Mouse (Mus musculus) hematopoietic stem cell, adult 5-6 weeks (primary cell): ENCODE results near the gene Usp33. TPM values are rescaled to one million over a fixed set of nuclear protein-coding genes. Genes with fewer than 3 reads are reported as not detected.
"Not testable (repeated sequence)": the region's sequence is repeated elsewhere in the genome, so short reads cannot be mapped to it uniquely, and the experiment has no call there.

ENCODE experiments used
- ATAC-seq, 2 experiments: fragments of 125-278 bp in 1 of 2; replicated peaks in 1 of 2; 2 replicates each; pipeline ENCODE4 v1.8.0; 2016 to 2017; ENCODE audit warnings: inconsistent platforms in 2 of 2, mild to moderate bottlenecking in 2 of 2, moderate number of reproducible peaks in 2 of 2, low read depth in 1 of 2, moderate TSS enrichment in 1 of 2; ENCODE audit not compliant: low FRiP score in 2 of 2, poor library complexity in 2 of 2, severe bottlenecking in 2 of 2, insufficient read depth in 1 of 2, low TSS enrichment in 1 of 2
- total RNA-seq: library from RNA; stranded (forward); fragments of 172-1452, 232-1000 nt; gene quantifications from 2 replicates; pipeline ENCODE4 v1.2.3, GENCODE M21; 2017

Usp33 gene
- 58.0 and 72.5 TPM in 2 replicates for total RNA-seq

DNA sequence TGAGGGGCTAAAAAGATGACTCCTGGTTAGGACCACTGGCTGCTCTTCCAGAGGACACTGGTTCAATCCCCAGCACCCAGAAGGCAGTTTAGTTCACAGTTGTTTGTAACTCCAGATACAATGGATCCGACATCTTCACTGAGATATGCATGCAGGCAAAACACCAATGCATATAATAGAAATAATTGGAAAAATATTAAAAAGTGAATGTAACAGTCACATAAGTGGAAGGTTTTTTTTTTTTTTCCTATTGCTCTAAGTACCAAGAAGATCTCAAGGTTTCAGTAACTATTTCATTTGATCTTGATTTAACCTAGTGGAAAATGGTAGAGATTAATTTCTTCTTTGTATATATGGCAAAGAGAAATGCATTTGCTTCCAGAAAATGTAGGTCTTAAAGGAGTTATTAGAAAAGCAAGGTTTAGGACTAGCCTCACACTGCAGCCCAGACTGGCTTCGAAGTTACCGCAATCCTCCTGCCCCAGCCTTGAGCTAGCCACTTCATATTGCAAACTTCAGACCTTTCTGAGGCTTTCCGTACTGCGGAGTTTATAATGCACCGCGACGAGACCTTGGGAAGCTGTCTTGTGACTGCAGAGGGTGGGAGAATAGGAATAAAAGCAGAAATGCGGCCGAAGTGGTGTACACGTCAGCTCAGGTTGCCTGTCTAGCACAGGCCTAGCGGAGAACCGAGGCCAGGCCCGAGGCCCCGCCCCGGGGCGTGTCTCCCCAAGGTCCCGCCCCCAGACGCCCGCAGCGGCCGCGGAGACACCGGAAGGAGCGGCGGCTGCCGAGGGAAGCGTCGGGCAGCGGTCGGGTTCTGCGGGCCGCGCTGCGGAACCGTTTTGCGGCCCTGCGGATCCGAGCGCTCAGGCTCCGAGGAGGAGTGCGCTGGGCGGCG is at the start of gene Usp33:
TSS of gene Usp33 (plus strand) at position 747 of the 901 bp plus-strand sequence.
- ATAC-seq: peak; percentile 93 to 95

DNA sequence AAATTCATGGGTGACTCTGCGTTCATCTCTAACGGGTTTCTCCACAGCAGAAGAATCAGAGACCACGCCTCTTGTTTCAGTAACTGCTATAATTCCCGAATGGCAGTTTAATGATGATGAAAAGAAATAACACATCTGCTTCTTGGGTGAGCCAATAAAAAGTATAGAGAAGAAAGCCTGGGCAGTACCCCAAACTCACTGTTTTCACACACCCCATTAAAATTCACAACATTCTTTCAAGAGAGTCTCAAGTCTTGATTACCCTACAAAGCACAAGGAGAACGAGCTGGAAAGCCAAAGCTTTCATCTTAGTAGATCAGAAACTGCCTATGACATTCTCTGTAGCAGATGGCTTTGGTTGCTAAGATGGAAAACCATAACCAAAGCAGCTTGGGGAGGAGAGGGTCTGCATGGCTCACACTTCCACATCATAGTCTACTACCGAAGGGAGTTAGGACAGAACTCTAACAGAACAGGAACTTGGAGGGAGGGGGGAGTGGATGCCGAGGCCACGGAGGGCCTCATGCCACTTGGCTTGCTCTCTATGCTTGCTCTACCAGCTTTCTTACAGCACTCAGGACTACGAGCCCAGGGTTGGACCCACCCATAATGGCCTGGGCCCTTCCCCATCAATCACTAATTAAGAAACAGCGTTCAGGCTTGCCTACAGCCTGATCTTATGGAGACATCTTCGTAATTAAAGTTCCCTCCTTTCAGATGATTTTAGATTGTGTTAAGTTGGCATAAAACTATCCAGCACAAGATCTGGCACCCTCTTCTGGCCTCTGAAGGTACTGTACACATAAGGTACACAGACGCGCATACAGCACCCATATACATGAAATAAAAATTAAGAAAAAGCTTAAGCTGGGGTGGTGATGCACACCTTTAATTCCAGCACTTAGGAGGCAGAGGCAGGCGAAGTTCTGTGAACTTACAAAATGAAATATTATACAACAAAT is 45.6 kb upstream of the Usp33 start:
- ATAC-seq: no peak

DNA sequence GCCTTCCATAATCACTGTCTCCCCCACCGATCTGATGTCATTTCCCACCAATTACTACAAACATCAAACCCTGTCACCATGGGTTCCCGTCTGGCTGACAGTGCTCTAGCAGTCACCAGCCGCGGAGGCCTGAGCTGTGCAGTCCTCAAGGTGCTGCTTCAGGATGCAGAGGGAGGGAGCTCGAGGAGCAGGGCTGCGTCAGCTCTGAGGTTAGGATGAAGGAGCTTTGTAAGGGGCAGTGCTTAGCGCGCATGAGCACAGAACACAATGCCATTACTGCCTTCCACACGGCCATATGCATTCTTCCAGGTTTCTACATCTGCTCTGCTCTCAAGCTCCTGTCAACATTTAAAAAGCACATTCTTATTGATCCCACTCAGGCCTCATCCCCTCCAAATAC is 43.3 kb upstream of the Usp33 start:
- ATAC-seq: no peak; a peak in 1 of 4 replicates

DNA sequence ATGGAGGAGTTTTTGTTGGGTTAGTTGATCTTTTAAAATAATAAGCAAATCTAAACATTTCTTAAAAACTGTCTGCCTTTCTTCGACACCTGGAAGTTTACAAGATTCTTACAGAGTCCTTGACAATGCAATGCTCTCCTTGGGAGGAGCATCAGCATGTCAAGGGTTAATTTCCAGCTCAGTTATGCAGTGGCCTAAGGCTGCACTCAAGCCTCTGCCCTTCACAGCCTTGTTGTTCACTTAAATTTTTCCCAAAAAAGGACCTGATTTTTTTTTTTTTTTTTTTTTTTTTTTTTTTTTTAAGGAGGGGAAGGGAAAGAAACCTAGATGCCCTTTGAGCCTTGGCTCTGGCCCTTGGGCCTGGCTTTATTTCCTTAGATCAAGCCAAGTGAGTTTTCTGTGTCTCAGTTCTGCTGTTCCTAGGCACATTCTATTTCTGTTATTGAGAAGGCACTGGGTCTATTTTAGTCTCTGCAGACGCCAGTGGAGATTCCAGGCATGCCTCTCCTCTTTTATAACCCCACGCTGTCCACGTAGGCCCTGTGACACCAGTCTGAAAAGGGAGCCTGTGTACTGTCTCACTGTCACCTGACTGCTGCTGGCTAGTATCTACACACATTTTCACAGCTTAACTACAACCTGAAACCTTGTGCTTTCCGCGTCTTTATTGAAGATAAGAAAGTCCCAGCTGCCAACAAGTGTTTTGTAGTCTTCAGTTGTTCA is 42.0 kb upstream of the Usp33 start:
- ATAC-seq: no peak

DNA sequence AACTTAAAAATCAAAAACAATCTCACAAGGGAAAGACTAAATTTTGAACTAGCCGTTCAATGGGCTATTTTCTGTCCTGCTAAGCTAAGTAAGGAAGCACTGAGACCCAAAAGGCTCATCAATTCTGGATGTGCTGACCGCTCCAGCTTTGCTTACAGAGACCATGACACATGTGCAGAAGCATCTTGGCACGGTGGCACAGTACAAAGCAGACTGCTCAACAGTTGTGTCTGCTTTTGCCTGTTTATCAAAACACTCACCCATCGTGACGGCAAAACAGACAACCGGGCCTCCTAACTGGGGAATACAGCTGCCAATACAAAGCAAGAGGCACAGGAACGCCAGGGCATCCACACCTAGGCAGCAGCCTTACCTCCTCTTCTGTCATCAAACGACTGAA is 41.2 kb upstream of the Usp33 start:
- ATAC-seq: no peak

DNA sequence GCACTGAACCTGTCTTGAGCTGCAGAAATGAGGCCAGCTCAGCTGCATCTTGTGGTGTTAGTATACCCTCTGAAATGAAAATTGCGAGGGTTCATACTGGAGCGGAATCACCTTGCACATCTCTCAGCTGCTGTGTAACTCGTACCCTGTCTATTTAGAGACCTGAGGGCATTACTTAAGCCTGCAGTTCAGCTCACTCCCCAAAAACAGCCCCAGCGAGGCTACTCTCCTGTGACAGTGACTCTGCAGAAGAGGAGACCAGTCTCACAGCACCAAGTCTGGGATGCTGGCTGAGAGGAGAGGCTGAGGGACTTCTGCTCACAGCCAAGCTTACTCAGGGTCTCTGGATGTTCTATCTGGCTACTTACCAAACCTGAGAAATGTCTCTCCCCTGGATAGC is 40.3 kb upstream of the Usp33 start:
- ATAC-seq: no peak

DNA sequence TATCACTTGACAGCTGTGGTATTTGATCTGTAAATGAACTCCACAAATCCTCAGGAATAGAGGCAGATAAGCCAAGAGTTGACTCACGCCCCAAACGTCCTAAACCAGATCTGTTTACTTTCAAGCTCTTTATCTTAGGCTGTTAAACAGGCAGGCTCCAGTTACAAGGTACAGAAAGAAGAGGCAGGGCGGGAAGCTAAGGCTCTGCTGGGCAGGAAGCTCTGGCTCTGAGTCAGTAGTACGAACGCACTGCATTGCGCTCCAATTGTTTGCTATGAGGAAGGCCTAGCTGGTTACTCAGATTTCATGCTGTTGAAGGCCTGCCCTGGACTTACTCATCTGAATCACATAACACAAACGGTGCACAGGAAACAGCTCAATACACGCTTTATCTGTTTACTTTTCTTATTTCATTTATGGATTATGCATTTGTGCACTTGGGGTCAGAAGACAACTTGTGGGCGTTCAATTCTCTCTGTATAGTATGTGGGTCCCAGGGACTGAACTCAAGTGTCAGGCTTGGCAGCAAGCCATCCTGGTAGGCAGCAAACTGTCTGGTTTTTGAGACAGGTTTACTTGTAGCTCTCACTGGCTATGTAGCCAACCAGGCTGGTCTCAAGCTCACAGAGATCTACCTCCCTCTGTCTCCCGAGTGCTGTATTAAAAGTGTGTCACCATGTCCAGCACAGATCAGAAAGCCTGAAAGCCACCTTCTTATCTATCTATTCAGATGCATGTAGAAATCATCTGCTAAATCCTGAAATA is 37.6 kb upstream of the Usp33 start:
- no peak for ATAC-seq

DNA sequence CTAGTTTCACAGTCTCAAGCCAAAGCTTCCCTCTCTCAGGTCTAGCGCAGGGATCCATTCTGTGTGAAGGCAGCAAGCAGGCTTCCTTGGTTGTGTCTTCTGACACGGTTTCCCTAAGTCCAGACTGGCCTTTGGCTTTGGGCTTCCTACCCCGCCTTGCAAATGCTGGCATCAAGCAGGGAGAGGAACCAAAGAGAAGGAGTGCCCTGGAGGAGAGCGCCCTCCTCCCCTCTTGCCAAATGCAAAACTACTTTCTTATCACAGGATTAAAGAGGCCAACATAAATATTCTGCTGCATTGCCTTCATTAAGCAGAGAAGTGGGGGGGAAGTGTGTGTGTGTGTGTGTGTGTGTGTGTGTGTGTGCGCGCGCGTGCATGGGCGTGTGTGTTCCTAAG is 37.0 kb upstream of the Usp33 start:
- no peak for ATAC-seq

DNA sequence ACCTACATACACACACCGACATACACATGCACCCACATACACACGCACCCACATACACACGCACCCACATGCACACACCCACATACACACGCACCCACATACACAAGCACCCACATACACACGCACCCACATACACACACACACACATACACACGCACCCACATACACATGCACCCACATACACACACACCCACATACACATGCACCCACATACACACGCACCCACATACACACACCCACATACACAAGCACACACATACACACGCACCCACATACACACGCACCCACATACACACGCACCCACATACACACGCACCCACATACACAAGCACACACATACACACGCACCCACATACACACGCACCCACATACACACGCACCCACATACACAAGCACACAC is 31.6 kb upstream of the Usp33 start:
- ATAC-seq: not testable (repeated sequence)

DNA sequence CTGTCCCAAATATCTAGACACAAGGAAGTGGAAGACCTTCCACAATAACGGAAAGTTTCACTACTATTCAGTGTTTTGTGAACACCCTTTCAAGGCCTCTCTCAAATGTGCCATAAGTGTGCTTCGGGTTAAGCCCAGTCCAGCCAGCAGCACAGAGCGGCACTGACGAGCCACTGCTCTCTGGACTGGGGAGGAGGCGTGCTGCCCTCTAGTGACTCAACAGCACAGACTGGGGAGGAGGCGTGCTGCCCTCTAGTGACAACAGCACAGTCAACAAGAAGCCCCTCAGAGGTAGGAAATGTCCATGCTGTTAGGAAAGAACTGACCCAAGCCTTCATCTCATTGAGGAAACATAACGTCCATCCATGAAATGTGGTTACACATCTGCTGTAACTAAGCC is 30.7 kb upstream of the Usp33 start:
- peak; percentile 98 to 100 for ATAC-seq

DNA sequence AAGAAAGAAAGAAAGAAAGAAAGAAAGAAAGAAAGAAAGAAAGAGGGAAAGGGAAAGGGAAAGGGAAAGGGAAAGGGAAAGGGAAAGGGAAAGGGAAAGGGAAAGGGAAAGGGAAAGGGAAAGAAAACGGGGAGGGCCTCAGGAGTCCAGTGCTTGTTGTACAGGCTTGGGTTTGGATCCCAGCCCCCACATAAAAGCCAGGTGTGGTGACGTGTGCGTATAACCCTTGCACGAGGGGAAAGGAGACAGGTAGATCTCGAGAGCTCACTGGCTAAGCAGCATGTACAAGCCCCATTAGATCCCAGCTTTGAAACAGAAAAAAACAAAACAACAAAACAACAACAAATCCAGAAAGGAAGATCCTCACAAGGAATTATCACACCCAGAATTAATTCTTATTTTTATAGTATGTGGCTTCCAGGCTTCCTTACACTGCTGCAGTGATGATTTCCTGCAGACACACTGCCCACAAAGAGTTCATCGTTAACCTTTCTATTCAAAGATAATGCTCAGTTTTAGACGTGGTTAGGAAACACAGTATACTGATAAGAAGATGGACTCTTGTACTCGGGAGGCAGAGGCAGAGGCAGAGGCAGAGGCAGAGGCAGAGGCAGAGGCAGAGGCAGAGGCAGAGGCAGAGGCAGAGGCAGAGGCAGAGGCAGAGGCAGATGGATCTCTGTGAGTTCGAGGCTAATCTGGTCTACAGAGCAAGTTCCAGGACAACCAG is 29.7 kb upstream of the Usp33 start:
- not testable (repeated sequence) for ATAC-seq

DNA sequence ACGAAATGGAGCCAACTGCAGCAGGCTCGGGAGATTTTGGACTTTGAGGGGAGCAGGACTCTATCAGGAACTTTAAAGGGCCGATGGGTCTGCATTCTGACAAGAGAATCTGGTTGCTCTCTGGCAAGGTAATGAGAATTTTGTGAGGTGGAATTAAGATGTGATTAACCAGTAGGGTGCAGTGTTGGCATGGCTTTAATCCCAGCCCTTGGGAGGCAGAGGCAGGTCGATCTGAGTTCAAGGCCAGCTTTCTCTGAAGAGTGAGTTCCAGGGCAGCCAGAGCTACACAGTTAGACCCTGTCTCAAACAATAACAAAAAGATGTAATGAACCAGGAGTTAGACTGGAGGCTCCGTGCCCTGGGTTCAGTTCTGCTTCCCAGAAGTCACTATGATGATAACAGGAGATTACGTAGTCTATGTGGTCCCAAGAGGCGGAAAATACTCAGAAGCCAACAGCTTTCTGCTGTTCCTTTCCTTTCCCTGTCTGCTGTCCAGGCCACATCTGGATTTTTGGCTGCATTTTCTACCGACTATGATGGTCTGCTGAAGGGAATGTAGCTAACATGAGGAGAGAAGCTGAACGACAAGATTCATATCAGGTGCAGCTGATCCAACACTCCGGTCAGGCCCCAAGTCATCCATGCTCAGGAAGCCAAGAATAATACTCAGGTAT is 25.2 kb upstream of the Usp33 start:
- ATAC-seq: no peak

DNA sequence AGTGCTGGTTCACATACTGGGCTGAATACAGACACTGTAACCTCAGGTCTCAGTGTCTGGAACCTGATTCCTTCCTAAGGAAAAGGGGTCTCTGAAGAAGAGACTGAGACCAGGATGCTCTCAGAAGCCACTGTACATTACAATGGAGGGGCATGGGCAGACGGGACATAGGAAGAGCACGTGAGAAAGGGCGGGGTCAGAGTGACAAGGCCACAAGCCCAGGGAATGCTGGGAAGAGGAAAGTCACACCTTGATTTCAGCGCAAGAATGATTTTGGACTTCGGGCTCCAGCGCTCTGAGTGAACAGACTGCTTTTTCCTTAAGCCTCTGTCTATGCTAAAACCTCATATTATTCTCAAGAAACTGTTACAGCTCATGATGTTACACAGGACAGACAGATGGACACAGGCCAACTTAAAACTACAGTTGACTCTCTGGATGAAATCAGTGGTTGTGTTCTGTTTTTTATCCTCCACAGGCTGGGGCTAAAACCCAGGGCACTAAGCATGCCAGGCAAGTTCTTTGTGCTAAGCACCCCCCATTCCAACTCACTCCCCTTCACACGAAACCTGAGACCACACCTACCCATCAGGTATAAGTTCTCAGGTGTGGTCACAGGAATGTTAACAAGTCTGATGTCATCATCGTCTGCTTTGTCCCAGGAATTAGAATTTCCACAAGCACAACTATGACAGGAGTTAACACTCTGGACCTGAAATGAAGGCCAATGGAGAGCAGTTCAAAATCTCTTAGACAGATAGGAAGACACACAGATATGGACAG is 24.3 kb upstream of the Usp33 start:
- no peak for ATAC-seq

DNA sequence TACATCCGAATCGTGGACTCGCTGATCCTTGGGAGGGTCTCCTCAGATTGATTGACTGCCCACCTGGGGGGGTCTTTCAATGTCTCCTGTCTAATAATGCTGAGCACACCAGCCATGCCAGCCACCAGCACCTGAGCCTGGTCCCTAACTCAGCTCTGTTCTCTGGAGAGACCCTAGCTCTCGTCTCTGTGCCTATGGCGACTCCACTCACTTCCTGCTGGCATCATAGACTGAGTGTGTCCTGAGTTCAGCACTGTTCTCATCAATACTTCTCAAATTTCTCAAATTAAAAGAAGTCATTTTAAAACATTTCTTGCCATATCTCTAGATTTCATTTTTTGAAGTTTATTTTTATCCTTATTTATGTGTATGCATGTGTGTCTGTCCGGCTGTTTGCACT is 14.2 kb upstream of the Usp33 start:
- no peak for ATAC-seq

DNA sequence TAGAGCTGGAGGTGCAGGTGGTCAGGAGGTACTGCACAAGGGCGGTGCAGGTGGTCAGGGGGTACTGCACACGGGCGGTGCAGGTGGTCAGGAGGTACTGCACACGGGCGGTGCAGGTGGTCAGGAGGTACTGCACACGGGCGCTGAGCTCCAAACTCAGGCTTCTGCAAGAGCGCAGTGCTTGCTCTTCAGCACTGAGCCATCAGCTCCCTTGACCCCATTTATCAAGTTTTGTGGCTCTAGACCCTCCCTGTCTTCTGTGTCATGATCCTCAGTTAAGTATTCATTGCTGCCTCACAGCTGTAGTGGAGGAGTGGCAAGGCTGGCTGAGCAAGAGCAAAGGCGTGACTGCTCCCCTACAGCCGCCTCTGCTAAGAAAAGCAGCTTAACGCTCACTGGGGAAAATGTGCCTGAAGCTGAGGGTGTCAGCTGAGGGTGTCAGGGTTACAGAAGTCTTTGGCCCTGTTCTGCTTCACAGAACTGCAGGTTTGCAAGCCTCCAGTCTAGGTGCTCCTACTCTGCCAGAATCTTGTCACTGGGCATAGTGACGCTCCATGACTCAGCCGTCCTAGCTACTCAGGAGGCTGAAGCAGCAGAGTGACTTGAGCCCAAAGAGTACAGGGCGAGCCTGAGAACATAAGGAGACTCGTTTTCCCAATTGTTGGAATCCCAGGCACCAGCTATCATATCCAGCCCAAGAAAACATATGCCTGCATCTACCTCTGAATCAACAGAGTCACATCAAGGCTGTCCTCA is 13.6 kb upstream of the Usp33 start:
- no peak for ATAC-seq
